Mouse (Mus musculus): ENCODE data around the gene Nfasc.

DNA sequence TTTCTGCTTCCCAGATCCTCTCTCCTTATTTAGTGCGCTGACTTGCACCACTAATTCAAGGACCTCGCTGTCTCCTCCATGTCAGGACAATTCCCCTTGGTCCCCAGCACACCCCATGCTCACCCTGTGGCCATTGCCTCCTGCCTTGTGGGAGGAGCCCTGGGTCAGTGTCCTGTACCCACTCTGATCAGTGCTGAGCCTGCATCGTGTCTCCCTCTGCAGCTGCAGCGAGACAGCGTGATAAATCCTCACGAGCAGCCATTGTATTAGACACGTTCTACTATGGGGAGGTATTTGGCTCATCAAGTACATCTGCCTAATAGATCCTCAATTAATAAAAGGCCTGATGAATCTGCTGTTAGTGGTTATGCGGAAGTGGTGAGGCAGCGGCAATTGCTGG, 86.8 kb downstream of the Nfasc start:
- TF ChIP-seq GATA1 (IDR thresholded peaks at IDR 0.05; ENCODE audit: borderline replicate concordance, low read length): no peak
- no peak for TF ChIP-seq FLI1 (IDR thresholded peaks at IDR 0.05; ENCODE audit: low read length)

All from megakaryocyte, embryonic 14.5 days (primary cell).